Mouse (Mus musculus) gastrocnemius, adult 2 months (tissue): ENCODE measurements around the gene Plau. TPM values are rescaled to one million over a fixed set of nuclear protein-coding genes. Genes with fewer than 3 reads are reported as not detected.

Source experiments
- DNase-seq: peaks from one replicate; pipeline ENCODE4 v3.0.0; 2022
- H3K27ac ChIP-seq: fragments of 200-600 bp; 2 replicates; pipeline ENCODE4 v1.8.1; 2022; ENCODE audit warnings: mild to moderate bottlenecking
- H3K4me3 ChIP-seq: fragments of 200-600 bp; 2 replicates; pipeline ENCODE4 v1.8.1; 2022; ENCODE audit warnings: mild to moderate bottlenecking, moderate library complexity
- CTCF ChIP-seq: fragments of 200-600 bp; IDR thresholded peaks from 2 replicates; pipeline ENCODE4 v1.8.1; 2022; ENCODE audit warnings: antibody characterized with exemption, mild to moderate bottlenecking, moderate library complexity
- intact Hi-C: fragments of 180-260 bp; cut with DNase I; formaldehyde crosslinking; loops from one replicate; pipeline ENCODE4 v1.15.1; 2025
- total RNA-seq, 2 experiments: library from RNA; stranded (reverse); gene quantifications; 2 replicates each; pipeline ENCODE4 v1.2.3; 2021

Gene Plau
- total RNA-seq, 2 experiments from 2014 or later: 17.2 to 28.5 TPM

DNA sequence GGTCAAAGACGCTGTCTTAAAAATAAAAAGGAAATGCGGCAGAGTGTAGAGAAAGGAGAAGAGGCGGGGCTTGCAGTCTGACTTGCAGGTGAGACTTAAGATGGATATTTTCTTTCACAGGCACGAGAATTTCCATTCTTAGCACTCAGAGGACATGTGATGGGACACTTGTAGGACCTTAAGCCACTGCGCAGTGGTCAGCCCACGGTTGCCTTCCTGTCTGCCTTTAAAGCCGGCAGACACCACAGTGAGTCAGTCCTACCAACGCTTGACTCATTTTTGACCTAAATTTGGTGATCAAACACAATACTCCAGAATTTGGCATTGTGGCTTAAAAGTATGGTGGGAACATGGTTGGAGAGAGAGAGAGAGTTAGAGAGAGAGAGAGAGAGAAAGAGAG lies 25.2 kb upstream of the Plau start:
- DNase-seq: no peak
- intact Hi-C loops: no loop called here
- no peak overlapping the region for H3K27ac ChIP-seq
- TF ChIP-seq CTCF: no peak
- H3K4me3 ChIP-seq: no peak overlapping the region

DNA sequence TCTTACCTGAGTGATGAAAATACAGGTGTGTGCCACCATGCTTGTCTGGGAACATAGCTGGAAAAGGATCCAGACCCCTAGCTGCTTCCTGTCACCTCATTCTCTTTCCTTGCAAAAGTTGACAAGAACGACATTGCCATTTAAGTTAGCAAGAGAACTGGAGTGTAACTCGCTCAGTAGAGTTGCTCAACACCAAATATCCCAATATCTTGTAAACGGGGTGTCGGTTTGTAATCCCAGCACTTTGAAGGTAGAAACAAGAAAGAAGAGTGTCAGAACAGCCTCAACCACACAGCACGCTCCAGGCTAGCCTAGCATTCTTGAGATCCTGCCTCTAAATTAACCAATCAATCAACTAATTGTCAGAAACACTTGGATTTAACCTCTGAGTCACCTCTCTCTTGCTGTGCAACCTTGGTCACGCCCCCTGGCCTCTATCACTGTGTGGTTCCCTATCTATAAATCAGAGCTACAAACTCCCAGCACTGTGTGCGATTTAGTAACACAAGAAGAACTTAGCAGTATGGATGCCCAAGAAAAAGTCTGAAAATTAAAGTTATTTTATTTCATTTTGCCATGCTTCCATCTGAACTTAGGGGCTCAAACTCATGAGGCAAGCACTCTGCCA lies 24.6 kb upstream of the Plau start:
- Histone ChIP-seq H3K27ac (no peak overlapping the region), H3K4me3 (no peak overlapping the region)
- intact Hi-C loops: no loop called here
- DNase-seq: no peak
- no peak for TF ChIP-seq CTCF

DNA sequence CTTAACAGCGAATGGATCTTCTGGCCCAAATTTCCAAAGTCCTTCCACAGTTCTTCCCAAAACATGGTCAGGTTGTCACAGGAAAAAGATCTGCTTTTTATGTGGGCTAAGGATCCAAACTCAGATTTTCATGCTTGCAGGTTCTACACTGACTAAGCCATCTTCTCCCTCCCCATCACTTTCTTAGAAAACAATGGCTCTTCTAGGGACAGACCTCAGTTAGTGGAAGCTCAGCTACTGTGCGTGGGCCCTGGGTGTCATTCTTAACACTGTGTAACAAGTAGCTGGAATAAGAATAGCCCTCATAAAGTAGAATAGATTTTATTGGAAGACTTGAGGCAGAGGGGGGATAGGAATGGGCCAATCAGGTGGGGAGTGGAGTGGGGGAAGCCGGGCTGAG lies 21.0 kb upstream of the Plau start:
- no peak for DNase-seq
- TF ChIP-seq CTCF: no peak
- Histone ChIP-seq H3K4me3 (no peak overlapping the region), H3K27ac (no peak overlapping the region)
- intact Hi-C loops: loop anchor here (5.0 kb wide), 1 partner anchor 37 kb away; no protein-coding TSS in a partner anchor

DNA sequence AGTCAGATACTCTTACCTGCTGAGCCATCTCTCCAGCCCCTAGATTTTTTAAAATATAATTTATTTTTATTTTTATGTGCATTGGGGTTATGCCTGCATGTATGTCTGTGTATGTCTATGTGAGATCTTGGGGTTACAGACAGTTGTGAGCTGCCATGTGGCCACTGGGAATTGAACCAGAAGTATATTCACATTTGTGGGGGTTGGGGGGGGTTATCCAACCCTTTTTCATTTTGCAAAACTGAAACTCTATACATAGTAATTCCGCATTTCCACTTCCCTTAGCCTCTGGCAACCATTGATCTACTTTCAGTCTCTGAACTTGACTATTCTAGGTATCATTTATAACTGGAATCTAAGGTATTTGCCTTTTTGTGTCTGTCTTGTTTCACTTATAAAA lies 11.9 kb upstream of the Plau start:
- Histone ChIP-seq H3K4me3 (no peak overlapping the region), H3K27ac (no peak overlapping the region)
- TF ChIP-seq CTCF: no peak
- intact Hi-C loops: no loop called here
- no peak for DNase-seq

DNA sequence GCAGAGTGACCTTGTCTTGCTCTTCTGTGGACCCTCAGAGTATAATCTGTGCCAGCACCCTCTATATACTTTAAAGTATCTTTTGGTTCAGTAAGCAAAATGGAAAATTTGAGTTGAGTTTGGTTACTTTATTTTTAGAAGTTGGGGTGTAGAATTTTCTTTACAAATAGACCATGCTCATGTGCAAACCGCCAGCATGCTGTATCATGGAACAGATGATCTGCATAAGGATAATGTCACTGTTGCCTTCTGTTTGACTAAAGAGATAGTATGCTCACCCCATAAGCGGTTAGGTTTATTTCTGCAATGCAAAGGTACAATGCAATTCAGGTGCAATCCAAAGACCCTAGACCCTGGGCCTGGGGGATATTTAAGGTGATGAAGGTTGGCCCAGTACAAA lies 10.9 kb upstream of the Plau start:
- TF ChIP-seq CTCF: no peak
- intact Hi-C loops: no loop called here
- H3K4me3 ChIP-seq: no peak overlapping the region

DNA sequence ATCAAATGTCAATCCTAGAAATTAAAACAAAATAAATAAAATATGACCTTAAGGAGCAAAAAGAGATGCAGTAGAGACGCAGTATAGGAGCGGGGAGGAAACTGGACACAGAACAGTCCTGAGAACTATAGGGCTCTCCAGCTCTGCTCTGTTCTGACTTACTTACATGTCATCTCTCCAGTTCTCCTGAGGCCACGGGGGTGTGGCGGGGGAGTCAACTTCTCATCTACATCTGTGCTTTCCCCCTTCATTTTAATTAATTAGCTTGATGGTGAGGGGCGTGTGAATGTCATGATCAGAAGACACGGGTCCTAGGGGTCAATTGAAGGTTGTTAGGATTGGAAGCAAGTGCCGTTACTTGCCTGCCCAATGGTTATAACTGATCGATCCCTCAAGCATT lies 9.4 kb upstream of the Plau start:
- Histone ChIP-seq H3K4me3 (no peak overlapping the region), H3K27ac (peak overlapping the region; percentile 72)
- intact Hi-C loops: no loop called here
- TF ChIP-seq CTCF: no peak
- DNase-seq: peak; percentile 55

More for the DNA sequence above, 10.9 kb upstream of the Plau start:
- no peak for DNase-seq
- H3K27ac ChIP-seq: no peak overlapping the region

DNA sequence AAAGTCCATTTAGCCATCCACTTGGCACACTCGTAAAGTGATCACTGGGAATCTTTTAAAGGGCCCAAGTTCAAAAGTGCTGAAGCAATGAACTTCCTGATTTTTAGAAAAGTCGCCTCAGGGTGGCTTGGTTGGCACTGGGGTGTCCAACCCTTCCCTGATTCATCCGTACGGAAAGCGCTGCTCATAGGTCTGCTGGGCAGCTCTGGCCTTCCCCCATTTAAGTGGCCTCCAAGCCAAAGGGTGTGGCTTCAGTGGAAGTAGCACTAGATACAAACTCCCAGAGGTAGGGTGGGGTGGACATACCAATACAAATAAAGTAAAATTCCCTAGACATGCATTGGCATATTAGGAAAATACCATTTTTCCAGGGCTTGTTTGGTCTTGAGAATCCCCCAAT lies 9.0 kb upstream of the Plau start:
- Histone ChIP-seq H3K4me3 (no peak overlapping the region), H3K27ac (peak overlapping the region; percentile 72)
- DNase-seq: peak; percentile 59
- intact Hi-C loops: no loop called here
- no peak for TF ChIP-seq CTCF

DNA sequence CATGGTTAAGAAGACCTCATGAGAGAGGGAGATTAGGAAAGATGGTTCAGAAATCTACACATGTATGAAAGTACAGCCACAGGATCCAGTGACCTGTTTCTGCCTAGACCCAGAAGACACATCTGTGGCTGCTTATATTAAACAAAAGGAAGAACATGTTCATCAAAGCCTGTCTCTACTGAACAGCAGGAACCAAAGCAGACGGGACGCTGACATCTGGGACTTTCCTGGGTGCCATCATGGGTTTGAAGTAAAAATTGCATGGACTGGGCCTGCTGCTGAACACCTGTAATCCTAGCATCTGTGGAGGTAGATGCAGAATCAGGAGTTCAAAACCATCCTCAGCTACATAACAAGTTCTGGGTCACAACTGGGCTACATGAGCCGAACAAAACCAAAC lies 7.9 kb upstream of the Plau start:
- no peak for DNase-seq
- H3K27ac ChIP-seq: peak overlapping the region; percentile 72
- intact Hi-C loops: no loop called here
- no peak for TF ChIP-seq CTCF
- no peak overlapping the region for H3K4me3 ChIP-seq

DNA sequence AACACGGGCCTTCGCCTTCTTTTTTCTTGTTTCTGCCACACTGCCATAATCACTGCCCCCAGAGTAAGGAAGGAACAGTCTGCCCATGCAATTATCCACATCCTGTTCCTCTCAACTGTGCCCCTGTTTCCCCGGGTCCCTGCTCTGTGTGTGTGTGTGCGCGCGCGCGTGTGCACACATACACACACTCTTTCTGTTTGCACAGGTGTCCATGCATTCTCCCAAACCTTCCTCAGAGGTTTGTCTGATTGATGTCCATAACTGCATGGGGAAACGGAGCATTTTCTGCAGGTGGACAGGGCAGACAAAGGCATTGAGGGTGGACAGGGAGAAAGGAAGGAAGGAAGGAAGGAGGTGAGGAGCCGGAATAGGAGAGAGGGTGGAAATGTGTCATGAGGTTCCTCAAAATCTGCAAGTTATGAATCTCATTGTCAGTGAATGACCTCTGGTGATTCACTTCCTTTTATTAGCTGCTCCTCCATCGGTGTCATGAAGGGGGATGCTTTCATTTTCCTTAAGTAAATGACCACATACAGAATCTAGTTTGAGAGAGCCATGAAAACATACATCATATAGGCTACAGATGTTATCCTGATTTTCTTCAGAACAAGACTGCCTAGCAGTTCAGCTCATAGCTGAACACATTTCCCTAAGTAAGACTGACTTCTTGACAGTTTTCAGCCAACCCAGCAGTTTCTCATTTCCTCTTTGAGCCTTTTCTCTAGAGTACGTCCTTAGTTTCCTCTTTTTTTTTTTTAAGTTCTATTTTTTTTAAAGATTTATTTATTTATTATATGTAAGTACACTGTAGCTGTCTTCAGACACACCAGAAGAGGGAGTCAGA lies 6.7 kb upstream of the Plau start:
- H3K4me3 ChIP-seq: no peak overlapping the region
- no peak for DNase-seq
- intact Hi-C loops: no loop called here
- no peak for TF ChIP-seq CTCF
- peak overlapping the region; percentile 72 for H3K27ac ChIP-seq

DNA sequence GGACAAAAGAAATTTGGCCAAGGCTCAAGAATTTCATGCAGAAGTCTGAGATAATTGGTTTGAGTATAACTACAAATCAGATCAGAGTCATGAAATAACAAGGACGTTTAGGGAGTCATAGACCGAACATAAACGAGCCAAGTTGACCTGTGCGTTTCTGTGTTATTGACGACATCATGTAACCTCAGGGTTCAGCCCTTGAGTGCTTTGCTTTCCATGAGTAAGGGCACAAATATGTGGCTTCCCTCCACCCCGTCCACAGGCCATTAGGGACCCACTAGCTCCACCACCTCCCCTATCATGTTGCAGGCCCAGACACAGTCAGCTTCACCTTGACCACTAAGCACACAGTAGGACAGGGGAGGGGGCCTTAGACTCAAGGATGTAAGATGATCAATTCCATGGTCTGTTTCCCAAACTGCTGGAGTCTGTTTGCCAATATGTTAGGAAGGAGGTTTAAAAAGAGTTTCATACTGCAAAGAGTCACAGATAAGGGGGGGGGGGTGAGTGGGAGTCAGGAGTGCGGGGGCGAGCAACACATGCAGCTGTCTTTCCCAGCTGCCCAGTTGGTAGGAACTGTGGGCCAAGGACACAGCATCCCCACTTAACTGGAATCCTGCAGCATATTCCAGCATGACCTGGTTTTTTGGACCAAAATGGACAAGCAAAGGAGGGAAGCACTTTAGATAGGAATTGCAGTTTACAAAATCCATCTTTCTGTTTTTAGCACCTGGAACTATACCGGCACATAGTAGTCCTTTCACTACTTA lies 5.1 kb upstream of the Plau start:
- TF ChIP-seq CTCF: no peak
- Histone ChIP-seq H3K4me3 (no peak overlapping the region), H3K27ac (peak overlapping the region; percentile 2)
- DNase-seq: peak; percentile 66
- intact Hi-C loops: no loop called here

DNA sequence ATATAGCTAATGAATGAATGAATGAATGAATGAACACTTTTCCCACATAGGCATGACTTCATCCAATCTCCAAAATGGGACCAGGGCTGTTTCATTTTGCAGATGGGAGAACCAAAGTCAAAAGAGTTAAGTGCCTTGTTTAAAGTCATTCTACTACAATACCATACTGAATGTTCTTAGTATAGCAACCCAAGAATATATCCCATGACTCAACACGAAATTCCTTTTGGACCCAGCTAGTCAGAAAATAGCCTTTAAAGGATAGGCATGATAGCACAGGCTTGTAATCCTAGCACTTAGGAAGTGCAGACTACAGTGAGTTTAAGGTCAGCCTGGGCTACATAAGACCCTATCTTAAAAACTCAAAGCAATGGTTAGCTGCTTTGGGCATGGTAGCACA lies 4.5 kb upstream of the Plau start:
- no peak for TF ChIP-seq CTCF
- intact Hi-C loops: no loop called here
- DNase-seq: no peak
- Histone ChIP-seq H3K4me3 (no peak overlapping the region), H3K27ac (peak overlapping the region; percentile 28)

DNA sequence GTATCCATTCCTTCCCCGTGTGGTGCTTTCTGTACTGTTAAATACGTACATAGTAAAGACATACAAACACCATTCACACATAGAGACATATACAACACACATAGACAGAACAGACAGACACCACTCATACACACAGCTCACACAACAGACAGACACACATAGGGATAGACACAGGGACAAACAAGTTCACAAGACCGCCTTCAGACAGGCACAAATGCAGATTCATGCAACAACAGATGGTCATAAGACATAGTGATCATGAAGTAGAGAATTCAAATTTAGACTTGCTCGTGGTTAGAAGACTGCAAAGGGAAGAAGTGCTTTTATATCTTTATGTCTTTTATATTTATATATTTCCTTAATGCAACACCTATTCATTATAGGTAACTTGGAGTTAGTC lies 2.9 kb upstream of the Plau start:
- DNase-seq: no peak
- no peak for TF ChIP-seq CTCF
- Histone ChIP-seq H3K4me3 (no peak overlapping the region), H3K27ac (no peak overlapping the region)
- intact Hi-C loops: no loop called here

DNA sequence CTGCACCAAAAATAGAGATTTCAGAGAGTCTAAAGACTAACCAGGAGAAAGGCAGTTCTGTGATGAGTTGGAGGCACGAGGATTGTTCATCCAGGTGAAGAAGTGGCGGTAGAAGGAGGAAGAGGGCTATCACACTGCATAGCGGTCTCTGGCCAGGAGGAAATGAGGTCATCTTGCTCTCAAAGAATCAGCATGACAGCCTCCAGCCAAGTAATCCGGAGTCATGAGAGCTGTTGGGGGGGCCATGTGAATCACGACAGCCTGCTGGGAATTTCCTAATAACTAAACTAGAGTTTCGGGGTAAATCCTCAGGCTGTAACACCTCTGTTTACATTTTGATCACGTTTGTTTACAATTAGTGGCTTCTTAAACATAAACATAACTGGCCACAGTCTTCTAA lies 2.3 kb upstream of the Plau start:
- Histone ChIP-seq H3K4me3 (no peak overlapping the region), H3K27ac (peak overlapping the region; percentile 38; the same call in 1 of the 2 replicates)
- intact Hi-C loops: no loop called here
- TF ChIP-seq CTCF: no peak
- DNase-seq: peak; percentile 43
